Mouse (Mus musculus): ENCODE data around the gene Cers2. TPM values are rescaled to one million over a fixed set of nuclear protein-coding genes. Genes with fewer than 3 reads are reported as not detected.

The Cers2 gene
- 91.3 and 93.8 TPM in 2 replicates for polyA plus RNA-seq (2015; fragmentation: Nextera tagmentation; extraction: Ambion mirVana)

DNA sequence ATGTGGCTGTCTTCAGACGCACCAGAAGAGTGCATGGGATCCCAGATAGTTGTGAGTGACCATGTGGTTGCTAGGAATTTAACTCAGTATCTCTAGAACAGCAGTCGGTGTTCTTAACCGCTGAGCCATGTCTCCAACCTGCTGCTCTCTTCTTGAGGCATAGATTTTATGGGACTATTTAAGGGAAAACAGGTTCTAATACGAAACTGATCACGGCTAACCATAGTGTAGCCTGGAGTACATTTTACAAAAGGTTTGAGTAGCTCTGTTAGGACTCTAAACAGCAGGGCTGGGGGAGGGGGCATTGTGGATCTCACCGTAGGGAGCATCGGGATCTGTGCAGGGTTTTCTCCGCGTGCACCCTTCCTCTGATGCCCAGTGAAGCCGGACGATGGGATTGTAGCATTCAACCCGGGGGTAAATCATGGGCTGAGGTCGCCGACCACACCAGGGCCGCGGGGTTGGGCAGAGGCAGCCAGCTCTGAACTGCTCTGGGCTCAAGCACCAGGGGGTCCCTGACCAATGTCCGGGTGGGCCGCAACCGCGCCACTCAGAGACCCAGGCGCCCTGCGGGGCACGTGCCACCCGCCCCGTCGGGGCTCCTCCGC, at the start of gene Cers2:
Gene Cers2, plus strand, starts transcription at position 306 of the 608 bp plus-strand sequence.
- 3% methylated on average over 22 of the region's 27 CpGs for WGBS
- H3K4me3 ChIP-seq (replicated peaks): peak within 1 kb of the TSS; percentile 85
- peak within 1 kb of the TSS; percentile 97 for H3K9ac ChIP-seq (replicated peaks)
- ATAC-seq: peak; percentile 44; the same call in 1 of the 2 replicates
- no peaks in the 10 kb centered on the region for H3K27me3 ChIP-seq
- H3K36me3 ChIP-seq: no peaks in the 10 kb centered on the region
- peaks cover 40% of the 10 kb centered on the region for H3K4me1 ChIP-seq (replicated peaks)
- H3K9me3 ChIP-seq: no peaks in the 10 kb centered on the region
- peak within 1 kb of the TSS; percentile 74 for H3K4me2 ChIP-seq (replicated peaks)
- H3K27ac ChIP-seq: peak within 1 kb of the TSS; percentile 92

- H3K4me2 ChIP-seq (replicated peaks): no peak overlapping the region
- peaks cover 71% of the 10 kb centered on the region for H3K36me3 ChIP-seq
- H3K9me3 ChIP-seq: no peaks in the 10 kb centered on the region
- ATAC-seq: no peak
- no peaks in the 10 kb centered on the region for H3K27me3 ChIP-seq
- no peak overlapping the region for H3K4me3 ChIP-seq (replicated peaks)
- 98% methylated on average over 3 of the region's 3 CpGs for WGBS
- H3K27ac ChIP-seq: no peak overlapping the region
- no peaks in the 10 kb centered on the region for H3K4me1 ChIP-seq (replicated peaks)
- no peak overlapping the region for H3K9ac ChIP-seq (replicated peaks)
Measured at GRCm38 (mm10) chr3:95266052-95266451, 48.5 kb upstream of the Cers2 start.

DNA sequence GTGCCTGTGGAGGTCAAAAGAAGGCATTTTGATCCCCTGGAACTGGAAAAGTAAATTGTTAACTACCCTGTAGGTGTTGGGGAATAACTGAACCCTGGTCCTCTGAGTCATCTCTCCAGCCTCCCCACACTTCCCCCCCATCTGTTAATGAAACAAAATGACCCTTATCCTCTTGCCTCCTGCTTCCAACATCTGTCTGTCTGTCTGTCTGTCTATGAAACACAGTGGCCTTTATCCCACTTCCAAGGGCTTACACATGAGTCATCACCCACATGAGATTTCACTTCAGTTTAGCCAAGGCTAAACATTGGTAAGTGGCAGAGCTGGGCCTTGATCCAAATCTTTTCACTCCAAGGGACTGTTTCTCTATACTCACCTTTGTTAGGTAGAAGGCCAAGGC, 46.7 kb upstream of the Cers2 start:
- no peaks in the 10 kb centered on the region for H3K9me3 ChIP-seq
- H3K36me3 ChIP-seq: peaks cover 60% of the 10 kb centered on the region
- no peak for ATAC-seq
- H3K9ac ChIP-seq (replicated peaks): no peak overlapping the region
- no peak overlapping the region for H3K27ac ChIP-seq
- H3K27me3 ChIP-seq: no peaks in the 10 kb centered on the region
- no peak overlapping the region for H3K4me2 ChIP-seq (replicated peaks)
- H3K4me3 ChIP-seq (replicated peaks): no peak overlapping the region
- no peaks in the 10 kb centered on the region for H3K4me1 ChIP-seq (replicated peaks)

DNA sequence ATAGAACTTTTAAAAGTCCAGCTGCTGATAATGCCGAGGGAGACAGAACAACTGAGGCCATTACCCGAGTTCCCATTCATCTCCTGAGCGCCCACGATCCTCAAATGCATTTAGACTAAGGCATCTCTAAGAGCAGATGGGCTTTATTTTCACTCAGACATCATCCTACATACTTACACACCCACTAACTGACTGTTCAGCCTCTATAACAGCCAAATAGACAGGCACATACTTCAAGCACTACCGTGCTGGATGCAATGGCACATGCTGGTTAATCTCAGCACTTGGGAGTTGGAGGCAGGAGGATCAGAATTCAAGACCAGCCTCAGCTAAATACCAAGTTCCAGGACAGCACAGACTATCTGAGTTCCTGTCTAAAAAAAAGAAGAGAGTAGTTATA, 44.8 kb upstream of the Cers2 start:
- Histone ChIP-seq H3K4me3 (replicated peaks) (no peak overlapping the region), H3K4me2 (replicated peaks) (no peak overlapping the region), H3K9me3 (no peaks in the 10 kb centered on the region), H3K27ac (no peak overlapping the region), H3K36me3 (peaks cover 47% of the 10 kb centered on the region), H3K4me1 (replicated peaks) (no peaks in the 10 kb centered on the region), H3K27me3 (no peaks in the 10 kb centered on the region), H3K9ac (replicated peaks) (no peak overlapping the region)
- 89% methylated on average over 5 of the region's 5 CpGs for WGBS
- no peak for ATAC-seq

GRCm38 (mm10) chr3:95270766-95271364, 43.7 kb upstream of the Cers2 start:
- H3K27me3 ChIP-seq: no peaks in the 10 kb centered on the region
- WGBS: 85% methylated on average over 12 of the region's 12 CpGs
- no peak overlapping the region for H3K27ac ChIP-seq
- no peak overlapping the region for H3K9ac ChIP-seq (replicated peaks)
- H3K9me3 ChIP-seq: no peaks in the 10 kb centered on the region
- no peaks in the 10 kb centered on the region for H3K4me1 ChIP-seq (replicated peaks)
- H3K4me3 ChIP-seq (replicated peaks): no peak overlapping the region
- no peak overlapping the region for H3K4me2 ChIP-seq (replicated peaks)
- H3K36me3 ChIP-seq: peaks cover 42% of the 10 kb centered on the region
- ATAC-seq: no peak

DNA sequence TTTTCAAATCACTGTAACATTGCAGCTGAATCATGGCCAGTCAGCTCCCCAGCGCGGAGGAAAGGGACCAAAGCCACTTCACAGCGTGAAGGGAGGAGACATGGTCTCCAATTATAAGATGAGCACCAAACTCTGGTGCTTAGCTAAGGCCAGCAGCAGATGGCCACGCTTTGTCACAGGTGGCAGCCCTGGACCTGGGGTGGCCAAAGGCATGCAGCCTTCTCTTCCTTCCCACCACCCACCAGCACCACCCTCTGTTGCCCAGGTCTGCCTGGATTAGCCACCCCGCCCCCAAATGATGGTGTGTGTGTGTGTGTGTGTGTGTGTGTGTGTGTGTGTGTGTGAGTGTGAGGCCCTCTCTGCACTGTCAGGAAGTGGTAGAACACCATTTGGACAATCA, 41.1 kb upstream of the Cers2 start:
- no peaks in the 10 kb centered on the region for H3K9me3 ChIP-seq
- WGBS: 92% methylated on average over 5 of the region's 5 CpGs
- no peaks in the 10 kb centered on the region for H3K27me3 ChIP-seq
- no peak overlapping the region for H3K4me2 ChIP-seq (replicated peaks)
- H3K36me3 ChIP-seq: peaks cover 20% of the 10 kb centered on the region; the same call in 1 of the 2 replicates
- ATAC-seq: no peak
- H3K27ac ChIP-seq: no peak overlapping the region
- H3K9ac ChIP-seq (replicated peaks): no peak overlapping the region
- H3K4me1 ChIP-seq (replicated peaks): no peaks in the 10 kb centered on the region
- H3K4me3 ChIP-seq (replicated peaks): no peak overlapping the region

GRCm38 (mm10) chr3:95274453-95274852, 40.1 kb upstream of the Cers2 start:
- H3K4me1 ChIP-seq (replicated peaks): no peaks in the 10 kb centered on the region
- H3K9ac ChIP-seq (replicated peaks): no peak overlapping the region
- no peak overlapping the region for H3K27ac ChIP-seq
- H3K9me3 ChIP-seq: no peaks in the 10 kb centered on the region
- no peak overlapping the region for H3K4me2 ChIP-seq (replicated peaks)
- peaks cover 15% of the 10 kb centered on the region; the same call in 1 of the 2 replicates for H3K36me3 ChIP-seq
- no peaks in the 10 kb centered on the region for H3K27me3 ChIP-seq
- ATAC-seq: no peak
- no peak overlapping the region for H3K4me3 ChIP-seq (replicated peaks)
- WGBS: 94% methylated on average over 4 of the region's 4 CpGs

DNA sequence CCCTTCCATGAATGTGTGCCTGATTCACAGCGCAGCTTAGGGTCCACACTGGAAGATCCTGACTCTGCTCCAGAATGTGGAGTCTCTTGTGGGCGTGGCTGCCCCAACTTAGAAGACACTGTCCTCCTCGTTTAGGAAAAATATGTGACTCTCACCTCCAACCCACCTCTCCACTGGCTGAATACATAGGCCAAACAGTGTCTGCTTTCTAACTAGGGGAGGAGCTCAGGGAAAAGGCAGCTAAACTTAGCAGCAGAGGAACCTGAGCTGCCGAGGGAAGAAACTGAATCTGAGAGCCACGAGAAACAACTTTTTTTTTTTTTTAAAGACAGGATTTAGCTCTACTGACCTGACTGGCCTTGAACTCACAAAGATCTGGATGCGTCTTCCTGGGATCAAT, 39.4 kb upstream of the Cers2 start:
- no peak for ATAC-seq
- Histone ChIP-seq H3K4me1 (replicated peaks) (peaks cover 5% of the 10 kb centered on the region; the same call in 1 of the 2 replicates), H3K27me3 (no peaks in the 10 kb centered on the region), H3K9me3 (no peaks in the 10 kb centered on the region), H3K36me3 (peaks cover 10% of the 10 kb centered on the region; the same call in 1 of the 2 replicates), H3K9ac (replicated peaks) (no peak overlapping the region), H3K4me2 (replicated peaks) (no peak overlapping the region), H3K27ac (no peak overlapping the region), H3K4me3 (replicated peaks) (no peak overlapping the region)
- WGBS: 89% methylated on average over 6 of the region's 6 CpGs

DNA sequence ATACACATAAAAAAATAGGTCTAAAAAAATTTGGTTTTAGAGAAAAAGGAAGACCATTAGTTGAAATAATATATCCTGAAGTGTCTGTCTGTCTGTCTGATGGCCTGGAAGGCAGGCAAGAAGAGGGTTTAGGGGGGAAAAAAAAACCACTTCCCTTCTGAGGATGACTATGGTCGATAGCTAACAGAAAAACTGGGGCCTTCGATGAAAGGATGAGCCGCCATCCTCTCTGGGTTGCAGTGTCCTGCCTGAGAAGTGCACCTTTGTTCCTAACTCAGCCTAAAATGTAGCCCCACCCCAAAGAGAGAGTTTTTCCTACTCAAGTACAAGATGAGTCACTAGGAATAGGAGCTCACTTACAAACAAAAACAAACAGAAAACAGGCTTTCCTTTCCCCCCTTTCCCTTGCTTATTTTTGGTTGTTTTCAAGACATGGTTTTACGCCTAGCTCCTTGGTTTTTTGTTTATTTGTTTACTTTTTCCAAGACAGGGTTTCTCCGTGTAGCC, 38.1 kb upstream of the Cers2 start:
- no peak overlapping the region for H3K4me2 ChIP-seq (replicated peaks)
- WGBS: 87% methylated on average over 5 of the region's 5 CpGs
- peaks cover 14% of the 10 kb centered on the region for H3K4me1 ChIP-seq (replicated peaks)

DNA sequence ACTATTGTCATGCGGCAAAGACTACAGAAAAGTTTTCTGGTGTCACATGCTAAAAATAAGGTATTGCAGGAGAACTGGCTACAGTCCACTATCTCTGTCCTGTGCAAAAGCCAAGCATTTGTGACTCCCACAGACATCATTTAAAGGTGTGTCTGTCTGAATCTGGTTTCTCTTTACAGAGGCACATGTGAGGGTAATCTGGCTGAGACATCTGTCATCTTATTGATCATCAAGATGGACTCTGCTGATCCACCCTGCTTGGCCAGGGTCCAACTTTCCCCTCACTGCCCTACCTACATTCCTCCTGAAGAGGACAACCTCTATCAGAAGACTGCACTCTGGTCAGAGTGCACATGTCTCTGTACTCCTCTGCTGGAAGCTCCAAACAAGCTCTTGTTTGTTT, 37.4 kb upstream of the Cers2 start:
- peaks cover 10% of the 10 kb centered on the region; the same call in 1 of the 2 replicates for H3K36me3 ChIP-seq
- no peaks in the 10 kb centered on the region for H3K9me3 ChIP-seq
- H3K27ac ChIP-seq: no peak overlapping the region
- H3K4me2 ChIP-seq (replicated peaks): no peak overlapping the region
- no peak overlapping the region for H3K4me3 ChIP-seq (replicated peaks)
- WGBS: 100% methylated on average over 1 of the region's 1 CpGs
- H3K4me1 ChIP-seq (replicated peaks): peaks cover 14% of the 10 kb centered on the region
- H3K27me3 ChIP-seq: no peaks in the 10 kb centered on the region
- ATAC-seq: no peak
- H3K9ac ChIP-seq (replicated peaks): no peak overlapping the region

More for the DNA sequence above, 38.1 kb upstream of the Cers2 start:
- no peak overlapping the region for H3K27ac ChIP-seq
- no peak overlapping the region for H3K4me3 ChIP-seq (replicated peaks)
- no peaks in the 10 kb centered on the region for H3K9me3 ChIP-seq
- ATAC-seq: no peak
- no peak overlapping the region for H3K9ac ChIP-seq (replicated peaks)
- H3K36me3 ChIP-seq: peaks cover 10% of the 10 kb centered on the region; the same call in 1 of the 2 replicates
- H3K27me3 ChIP-seq: no peaks in the 10 kb centered on the region

- peak overlapping the region; percentile 78 for H3K9ac ChIP-seq (replicated peaks)
- 39% methylated on average over 8 of the region's 8 CpGs for WGBS
- no peaks in the 10 kb centered on the region for H3K27me3 ChIP-seq
- ATAC-seq: no peak
- H3K27ac ChIP-seq: peak overlapping the region; percentile 75
- peaks cover 40% of the 10 kb centered on the region for H3K4me1 ChIP-seq (replicated peaks)
- 0 out of 2 replicates have a peak, but pooled peaks cover 3% of the 10 kb centered on the region for H3K36me3 ChIP-seq
- no peaks in the 10 kb centered on the region for H3K9me3 ChIP-seq
- peak overlapping the region; percentile 62 for H3K4me3 ChIP-seq (replicated peaks)
- H3K4me2 ChIP-seq (replicated peaks): peak overlapping the region; percentile 85
Measured at GRCm38 (mm10) chr3:95280747-95281146, 33.8 kb upstream of the Cers2 start.
